Mouse (Mus musculus) liver, embryonic 15.5 days (tissue): ENCODE results near the gene Gpt2. TPM values are rescaled to one million over a fixed set of nuclear protein-coding genes. Genes with fewer than 3 reads are reported as not detected.
A peak's percentile ranks its signal among the peaks of the same experiment; 100 is the strongest.

Source experiments
- ATAC-seq: fragments of 200-750 bp; cut with Nextera tagmentation; 2 replicates; pipeline ENCODE4 v1.8.0; 2017; ENCODE audit warnings: moderate number of reproducible peaks, mild to moderate bottlenecking, moderate library complexity; ENCODE audit not compliant: insufficient read depth
- H3K27ac ChIP-seq: fragments of 300-500 bp; sonication (generic); replicated peaks from 2 replicates; pipeline ENCODE4 v1.5.1; 2015; ENCODE audit warnings: mild to moderate bottlenecking, inconsistent platforms
- H3K27me3 ChIP-seq: fragments of 300-500 bp; sonication (generic); 2 replicates; pipeline ENCODE4 v1.6.1; 2015; ENCODE audit warnings: mild to moderate bottlenecking, inconsistent platforms
- H3K36me3 ChIP-seq: fragments of 300-500 bp; sonication (generic); replicated peaks from 2 replicates; pipeline ENCODE4 v1.6.1; 2015; ENCODE audit warnings: moderate library complexity, mild to moderate bottlenecking, inconsistent platforms
- H3K4me1 ChIP-seq: fragments of 300-500 bp; sonication (generic); replicated peaks from 2 replicates; pipeline ENCODE4 v1.6.1; 2015; ENCODE audit warnings: inconsistent platforms
- H3K4me2 ChIP-seq: fragments of 300-500 bp; sonication (generic); 2 replicates; pipeline ENCODE4 v1.6.1; 2015; ENCODE audit warnings: moderate library complexity, mild to moderate bottlenecking, inconsistent platforms
- H3K4me3 ChIP-seq: fragments of 300-500 bp; sonication (generic); replicated peaks from 2 replicates; pipeline ENCODE4 v1.5.1; 2015; ENCODE audit warnings: mild to moderate bottlenecking, inconsistent platforms
- H3K9ac ChIP-seq: fragments of 300-500 bp; sonication (generic); 2 replicates; pipeline ENCODE4 v1.6.1; 2015; ENCODE audit warnings: moderate library complexity, mild to moderate bottlenecking, inconsistent platforms
- H3K9me3 ChIP-seq: fragments of 300-500 bp; sonication (generic); replicated peaks from 2 replicates; pipeline ENCODE4 v1.6.1; 2016; ENCODE audit warnings: inconsistent platforms
- WGBS: fragments of 180-500 bp; shearing (Covaris S2); methylation state at CpG from one replicate; pipeline ENCODE4 v1.1.7; 2015; ENCODE audit warnings: mixed read lengths; ENCODE audit not compliant: insufficient replicate concordance; 5-methylcytosine and 5-hydroxymethylcytosine counted together
- polyA plus RNA-seq: library from polyadenylated mRNA; unstranded; fragments of >200 nt; fragmentation: Nextera tagmentation; extraction: Ambion mirVana; gene quantifications from 2 replicates; pipeline ENCODE4 v1.2.1, GENCODE M21; 2015

Gpt2 gene
- polyA plus RNA-seq, 1 experiment from 2014 or later = 17.7 TPM

- no peak overlapping the region for H3K9ac ChIP-seq
- H3K4me3 ChIP-seq = no peak overlapping the region
- H3K36me3 ChIP-seq = no peaks in the 10 kb centered on the region
- H3K27me3 ChIP-seq = peaks cover 11% of the 10 kb centered on the region
- WGBS = 62% methylated on average over 20 of the region's 20 CpGs
- no peak overlapping the region for H3K4me2 ChIP-seq
- H3K9me3 ChIP-seq = no peaks in the 10 kb centered on the region
- no peak for ATAC-seq
- H3K4me1 ChIP-seq = peaks cover 10% of the 10 kb centered on the region
- no peak overlapping the region for H3K27ac ChIP-seq
These were observed 4.3 kb upstream of the Gpt2 start for GRCm38 (mm10) chr8:85487906-85488620.

GRCm38 (mm10) chr8:85488631-85489030, 3.7 kb upstream of the Gpt2 start:
- no peak for ATAC-seq
- H3K9me3 ChIP-seq = no peaks in the 10 kb centered on the region
- H3K4me3 ChIP-seq = no peak overlapping the region
- H3K9ac ChIP-seq = no peak overlapping the region
- peaks cover 13% of the 10 kb centered on the region for H3K4me1 ChIP-seq
- no peak overlapping the region for H3K27ac ChIP-seq
- H3K27me3 ChIP-seq = peaks cover 17% of the 10 kb centered on the region
- H3K36me3 ChIP-seq = no peaks in the 10 kb centered on the region
- no peak overlapping the region for H3K4me2 ChIP-seq

- no peaks in the 10 kb centered on the region for H3K9me3 ChIP-seq
- no peak overlapping the region for H3K9ac ChIP-seq
- peaks cover 21% of the 10 kb centered on the region for H3K27me3 ChIP-seq
- no peak overlapping the region for H3K4me3 ChIP-seq
- ATAC-seq = no peak
- 67% methylated on average over 8 of the region's 8 CpGs for WGBS
- no peak overlapping the region for H3K4me2 ChIP-seq
- H3K27ac ChIP-seq = no peak overlapping the region
- H3K4me1 ChIP-seq = peaks cover 13% of the 10 kb centered on the region
- H3K36me3 ChIP-seq = no peaks in the 10 kb centered on the region
These were observed 2.8 kb upstream of the Gpt2 start for GRCm38 (mm10) chr8:85489546-85489945.

GRCm38 (mm10) chr8:85492940-85493931, 860 bp downstream of the Gpt2 start:
- H3K27ac ChIP-seq = no peak overlapping the region
- peak overlapping the region; percentile 66 for H3K4me3 ChIP-seq
- peak overlapping the region; percentile 85 for H3K4me2 ChIP-seq
- no peaks in the 10 kb centered on the region for H3K9me3 ChIP-seq
- peak overlapping the region; percentile 55 for H3K9ac ChIP-seq
- peaks cover 29% of the 10 kb centered on the region for H3K4me1 ChIP-seq
- peak; percentile 10; the same call in 1 of the 2 replicates for ATAC-seq
- peaks cover 21% of the 10 kb centered on the region for H3K27me3 ChIP-seq
- no peaks in the 10 kb centered on the region for H3K36me3 ChIP-seq
- WGBS = 12% methylated on average over 49 of the region's 49 CpGs

- no peak for ATAC-seq
- Histone ChIP-seq H3K27me3 (peaks cover 21% of the 10 kb centered on the region), H3K4me3 (no peak overlapping the region), H3K4me1 (peaks cover 38% of the 10 kb centered on the region), H3K27ac (no peak overlapping the region), H3K9me3 (no peaks in the 10 kb centered on the region), H3K4me2 (no peak overlapping the region), H3K9ac (no peak overlapping the region), H3K36me3 (no peaks in the 10 kb centered on the region)
- WGBS = 61% methylated on average over 5 of the region's 5 CpGs
These were observed 3.7 kb downstream of the Gpt2 start for GRCm38 (mm10) chr8:85496125-85496524.

GRCm38 (mm10) chr8:85496778-85497177, 4.4 kb downstream of the Gpt2 start:
- ATAC-seq = no peak
- Histone ChIP-seq H3K4me2 (no peak overlapping the region), H3K27ac (no peak overlapping the region; the same call in 1 of the 2 replicates), H3K9me3 (no peaks in the 10 kb centered on the region), H3K4me1 (peaks cover 42% of the 10 kb centered on the region), H3K9ac (no peak overlapping the region), H3K4me3 (no peak overlapping the region), H3K27me3 (peaks cover 21% of the 10 kb centered on the region), H3K36me3 (no peaks in the 10 kb centered on the region)
- 64% methylated on average over 4 of the region's 4 CpGs for WGBS

- peaks cover 31% of the 10 kb centered on the region; the same call in 1 of the 2 replicates for H3K4me1 ChIP-seq
These were observed 6.2 kb downstream of the Gpt2 start for GRCm38 (mm10) chr8:85498577-85498976.

GRCm38 (mm10) chr8:85500460-85500859, 8.1 kb downstream of the Gpt2 start:
- H3K9ac ChIP-seq = no peak overlapping the region
- WGBS = 68% methylated on average over 10 of the region's 10 CpGs
- no peak overlapping the region for H3K27ac ChIP-seq
- H3K27me3 ChIP-seq = no peaks in the 10 kb centered on the region
- H3K36me3 ChIP-seq = peaks cover 4% of the 10 kb centered on the region; the same call in 1 of the 2 replicates
- no peaks in the 10 kb centered on the region for H3K9me3 ChIP-seq
- peaks cover 23% of the 10 kb centered on the region; the same call in 1 of the 2 replicates for H3K4me1 ChIP-seq
- no peak for ATAC-seq
- no peak overlapping the region for H3K4me3 ChIP-seq
- H3K4me2 ChIP-seq = no peak overlapping the region

More at GRCm38 (mm10) chr8:85498577-85498976, 6.2 kb downstream of the Gpt2 start:
- no peaks in the 10 kb centered on the region for H3K36me3 ChIP-seq
- 53% methylated on average over 2 of the region's 2 CpGs for WGBS
- H3K4me2 ChIP-seq = no peak overlapping the region
- no peak overlapping the region for H3K4me3 ChIP-seq
- ATAC-seq = no peak
- H3K27ac ChIP-seq = no peak overlapping the region
- no peaks in the 10 kb centered on the region for H3K9me3 ChIP-seq
- peaks cover 5% of the 10 kb centered on the region for H3K27me3 ChIP-seq
- H3K9ac ChIP-seq = no peak overlapping the region

- Histone ChIP-seq H3K36me3 (peaks cover 5% of the 10 kb centered on the region; the same call in 1 of the 2 replicates), H3K27ac (no peak overlapping the region), H3K4me1 (peaks cover 21% of the 10 kb centered on the region; the same call in 1 of the 2 replicates), H3K4me3 (no peak overlapping the region), H3K9ac (no peak overlapping the region), H3K9me3 (no peaks in the 10 kb centered on the region), H3K27me3 (no peaks in the 10 kb centered on the region), H3K4me2 (no peak overlapping the region)
- ATAC-seq = no peak
- 74% methylated on average over 11 of the region's 11 CpGs for WGBS
These were observed 8.7 kb downstream of the Gpt2 start for GRCm38 (mm10) chr8:85500955-85501685.

GRCm38 (mm10) chr8:85502381-85502780, 10.0 kb downstream of the Gpt2 start:
- Histone ChIP-seq H3K9me3 (no peaks in the 10 kb centered on the region), H3K9ac (no peak overlapping the region), H3K4me1 (peaks cover 22% of the 10 kb centered on the region; the same call in 1 of the 2 replicates), H3K4me3 (no peak overlapping the region), H3K27me3 (no peaks in the 10 kb centered on the region), H3K27ac (no peak overlapping the region), H3K4me2 (no peak overlapping the region), H3K36me3 (peaks cover 5% of the 10 kb centered on the region; the same call in 1 of the 2 replicates)
- 32% methylated on average over 2 of the region's 2 CpGs for WGBS
- ATAC-seq = no peak
